In the genomic region with DNA sequence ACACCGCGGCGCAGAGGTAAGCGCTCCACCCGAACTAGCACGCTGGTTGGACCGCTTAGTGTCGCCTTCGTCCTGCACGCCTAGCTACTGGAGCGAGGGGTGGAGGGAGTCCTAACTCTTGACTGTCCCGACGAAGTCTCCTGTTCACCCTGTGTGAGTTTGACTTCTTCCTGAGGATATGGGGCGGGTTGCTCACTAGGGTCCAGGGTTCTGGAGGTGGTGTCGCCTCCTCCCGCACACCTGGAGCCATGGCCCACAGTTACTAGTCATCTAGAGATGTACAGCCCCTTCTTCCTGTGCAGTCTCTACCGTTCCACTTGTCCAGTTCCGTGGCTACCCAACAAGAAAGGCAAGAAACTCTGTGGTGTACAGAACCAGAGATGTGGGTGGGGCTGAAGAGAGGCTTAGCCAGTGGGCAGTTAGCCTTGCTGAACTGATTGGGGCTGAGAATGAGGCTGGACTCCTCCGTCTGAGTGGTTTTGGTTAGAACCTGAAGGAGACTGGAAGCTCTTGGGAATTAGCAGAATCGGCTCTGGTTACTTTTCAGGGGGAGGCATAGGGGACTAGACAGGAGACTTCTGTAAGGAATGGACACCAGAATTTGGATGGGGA, we compare ENCODE assay signal across 9 mouse cellular contexts. TPM values are rescaled to one million over a fixed set of nuclear protein-coding genes. Genes with fewer than 3 reads are reported as not detected.
DNase-seq lines count a peak whose midpoint lies in the region; ATAC-seq and TF ChIP-seq lines count a peak whose summit lies in the region.
"Had no signal": no experiment of that assay in that cellular context is flagged by ENCODE, and none has a peak within 500 bp of the region (broad histone marks: within the 10 kb centered on the region; RNA-seq: fewer than 3 reads in every experiment).

No protein-coding gene starts in this region.

- H3K4me2 ChIP-seq in heart, embryonic 16.5 days (ENCODE audit: low read depth, low read length), result peak overlapping the region; percentile 76
- H3K4me2 ChIP-seq in lung, postnatal 0 days (replicated peaks; ENCODE audit: low read depth, low read length), result peak overlapping the region; percentile 93

- H3K9me3 ChIP-seq in E14TG2a.4 (ENCODE audit: low read length), result no peaks in the 10 kb centered on the region
- no peaks in the 10 kb centered on the region for H3K9me3 ChIP-seq in heart, embryonic 16.5 days (replicated peaks; ENCODE audit: control insufficient read depth, low read length)
- no peaks in the 10 kb centered on the region for H3K9me3 ChIP-seq in lung, postnatal 0 days (ENCODE audit: low read length)

- ATAC-seq in heart, embryonic 16.5 days (replicated peaks; ENCODE audit: extremely low read depth, insufficient read depth, low FRiP score), result no peak; the same call in 1 of the 2 replicates
- ATAC-seq in lung, postnatal 0 days, result no peak; the same call in 1 of the 2 replicates

- H3K27ac ChIP-seq in gastrocnemius, adult 2 months, result no peak overlapping the region
- no peak overlapping the region for H3K27ac ChIP-seq in heart, embryonic 16.5 days (ENCODE audit: low read length)
- H3K27ac ChIP-seq in lung, postnatal 0 days (ENCODE audit: low read length), result no peak overlapping the region
- H3K27ac ChIP-seq: liver, embryonic 14.5 days had no signal

- TF ChIP-seq EP300 in lung, postnatal 0 days (IDR thresholded peaks at IDR 0.05), result no peak

- H3K9ac ChIP-seq in heart, embryonic 16.5 days (ENCODE audit: low read length), result no peak overlapping the region
- H3K9ac ChIP-seq in lung, postnatal 0 days (replicated peaks; ENCODE audit: low read depth), result no peak overlapping the region
- H3K9ac ChIP-seq: liver, embryonic 14.5 days had no signal

- no peak for TF ChIP-seq CTCF in gastrocnemius, adult 2 months (IDR thresholded peaks at IDR 0.05)
- no peak for TF ChIP-seq CTCF in E14TG2a.4 (conservative IDR thresholded peaks at IDR 0.05; ENCODE audit: low read length)
- TF ChIP-seq CTCF in lung, postnatal 0 days (IDR thresholded peaks at IDR 0.05), result no peak

- 6% methylated on average over 20 of the region's 20 CpGs for WGBS in heart, embryonic 16.5 days
- WGBS in lung, postnatal 0 days, result 5% methylated on average over 20 of the region's 20 CpGs

- peak overlapping the region; percentile 81 for H3K4me3 ChIP-seq in gastrocnemius, adult 2 months
- peak overlapping the region; percentile 81 for H3K4me3 ChIP-seq in E14TG2a.4 (replicated peaks; ENCODE audit: low read length)
- peak overlapping the region; percentile 68 for H3K4me3 ChIP-seq in heart, embryonic 16.5 days (ENCODE audit: low read length)
- peak overlapping the region; percentile 69 for H3K4me3 ChIP-seq in lung, postnatal 0 days (ENCODE audit: low read depth, low read length)

- H3K27me3 ChIP-seq in E14TG2a.4 (ENCODE audit: insufficient read depth, low read length), result peaks cover 88% of the 10 kb centered on the region
- peaks cover 38% of the 10 kb centered on the region for H3K27me3 ChIP-seq in heart, embryonic 16.5 days (ENCODE audit: control insufficient read depth, insufficient read depth, low read length)
- peaks cover 20% of the 10 kb centered on the region for H3K27me3 ChIP-seq in lung, postnatal 0 days (replicated peaks; ENCODE audit: insufficient read depth, low read length)

- intact Hi-C loops in gastrocnemius, adult 2 months (cut with DNase I), result no loop called here
- intact Hi-C loops in gastrocnemius, postnatal 14 days (cut with DNase I; ENCODE audit: low total_unique reads), result loop anchor here (5.0 kb wide), 1 partner anchor 66 kb away; no protein-coding TSS in a partner anchor

- H3K36me3 ChIP-seq in E14TG2a.4 (ENCODE audit: insufficient read depth, low read length), result no peaks in the 10 kb centered on the region
- H3K36me3 ChIP-seq in heart, embryonic 16.5 days (ENCODE audit: control insufficient read depth, insufficient read depth), result no peaks in the 10 kb centered on the region
- H3K36me3 ChIP-seq in lung, postnatal 0 days (ENCODE audit: insufficient read depth, low read length), result no peaks in the 10 kb centered on the region

- DNase-seq in gastrocnemius, adult 2 months, result no peak
- DNase-seq in gastrocnemius, postnatal 14 days, result no peak
- DNase-seq in lung, postnatal 0 days (ENCODE audit: low spot score), result peak; percentile 18
- DNase-seq in adrenal gland, adult (ENCODE audit: inconsistent age in 2 of 2, low spot score in 1 of 2), result no peak
- DNase-seq in thymus, adult 18-20 months, result no peak
- no peak for DNase-seq in layer of hippocampus, postnatal 10 days (ENCODE audit: low spot score in 2 of 2)

- peaks cover 27% of the 10 kb centered on the region for H3K4me1 ChIP-seq in E14TG2a.4 (replicated peaks; ENCODE audit: low read depth, low read length)
- no peaks in the 10 kb centered on the region; the same call in 1 of the 2 replicates for H3K4me1 ChIP-seq in heart, embryonic 16.5 days (ENCODE audit: control insufficient read depth, insufficient read depth, low read length)
- peaks cover 6% of the 10 kb centered on the region for H3K4me1 ChIP-seq in lung, postnatal 0 days (ENCODE audit: insufficient read depth, low read depth, low read length)

RNA-seq across cellular contexts. Expression of a gene that starts 1.3 kb away (rescaled TPM):
- under 1 TPM; 0.26 to 0.47 TPM for total RNA-seq in gastrocnemius, adult 2 months (2021)
- total RNA-seq in gastrocnemius, postnatal 14 days (2021), result under 1 TPM; 0.66 to 0.73 TPM
- polyA plus RNA-seq in heart, embryonic 16.5 days (2015; fragmentation: Nextera tagmentation; extraction: Ambion mirVana), result 0.30 and 0.43 TPM in 2 replicates
- polyA plus RNA-seq in lung, postnatal 0 days (2015; fragmentation: Nextera tagmentation; extraction: Ambion mirVana), result 0.80 and 0.88 TPM in 2 replicates
- total RNA-seq in layer of hippocampus, postnatal 10 days (2021), result 10 to 100 TPM; 15.6 to 16.2 TPM

RNA-seq across cellular contexts. Expression of a gene that starts 11.9 kb away (rescaled TPM):
- 100 to 1,000 TPM; 416 to 563 TPM for total RNA-seq in gastrocnemius, adult 2 months (2021)
- total RNA-seq in gastrocnemius, postnatal 14 days (2021), result 100 to 1,000 TPM; 402 to 460 TPM
- 346 and 357 TPM in 2 replicates for polyA plus RNA-seq in heart, embryonic 16.5 days (2015; fragmentation: Nextera tagmentation; extraction: Ambion mirVana)
- polyA plus RNA-seq in lung, postnatal 0 days (2015; fragmentation: Nextera tagmentation; extraction: Ambion mirVana), result 97.9 and 100 TPM in 2 replicates
- 100 to 1,000 TPM; 228 to 246 TPM for total RNA-seq in layer of hippocampus, postnatal 10 days (2021)

RNA-seq across cellular contexts. Expression of a gene that starts 22.0 kb away (rescaled TPM):
- 10 to 100 TPM; 36.4 to 38.6 TPM for total RNA-seq in gastrocnemius, adult 2 months (2021)
- 10 to 100 TPM; 37.1 to 37.4 TPM for total RNA-seq in gastrocnemius, postnatal 14 days (2021)
- polyA plus RNA-seq in heart, embryonic 16.5 days (2015; fragmentation: Nextera tagmentation; extraction: Ambion mirVana), result 138 and 159 TPM in 2 replicates
- 56.1 and 63.8 TPM in 2 replicates for polyA plus RNA-seq in lung, postnatal 0 days (2015; fragmentation: Nextera tagmentation; extraction: Ambion mirVana)
- 100 to 1,000 TPM; 171 to 187 TPM for total RNA-seq in layer of hippocampus, postnatal 10 days (2021)

Comparison
In these comparisons a context has a peak if more than half of its experiments do, and no peak if none do; other contexts are left out.
1. RNA of a gene that starts 1.3 kb away (total RNA-seq): 15.6 to 16.2 TPM in layer of hippocampus, postnatal 10 days; 0.66 to 0.73 TPM in gastrocnemius, postnatal 14 days and 0.26 to 0.47 TPM in gastrocnemius, adult 2 months; every median in the first group is over 4 times any median in the second.
2. RNA of a gene that starts 22.0 kb away (total RNA-seq): 171 to 187 TPM in layer of hippocampus, postnatal 10 days; 36.4 to 38.6 TPM in gastrocnemius, adult 2 months and 37.1 to 37.4 TPM in gastrocnemius, postnatal 14 days; every median in the first group is over 4 times any median in the second.
3. Peak in every context shown above with its lines, with median percentiles within 50 percentile points of each other: H3K4me3 ChIP-seq.